ENCODE assay signal across 1 mouse cellular context in genomic region chr10:17775079-17775478, GRCm38 (mm10).
A peak's percentile ranks its signal among the peaks of the same experiment; 100 is the strongest.
TF ChIP-seq lines count a peak whose summit lies in the region.

No protein-coding gene starts in this region.

TF ChIP-seq in myocyte, 11 proteins besides CTCF, POLR2A, EP300 and RAD21 (continued from another document):
- TF ChIP-seq CEBPB (IDR thresholded peaks at IDR 0.05; ENCODE audit: insufficient read depth, poor library complexity, severe bottlenecking) (peak; percentile 73), REST (IDR thresholded peaks at IDR 0.05; ENCODE audit: insufficient read depth, insufficient read length) (no peak)
TF ChIP-seq in myocyte: peak in this region for 2.
